Mouse (Mus musculus) ovary, postnatal 36 days (tissue): ENCODE measurements around the gene Olfr91.
A peak's percentile ranks its signal among the peaks of the same experiment; 100 is the strongest.
"Not testable (repeated sequence)": the region's sequence is repeated elsewhere in the genome, so short reads cannot be mapped to it uniquely, and the experiment has no call there.

Experiments used
- DNase-seq: peaks from one replicate; pipeline ENCODE4 v3.0.0; 2022; ENCODE audit warnings: low spot score, mixed read lengths

The Olfr91 gene

DNA sequence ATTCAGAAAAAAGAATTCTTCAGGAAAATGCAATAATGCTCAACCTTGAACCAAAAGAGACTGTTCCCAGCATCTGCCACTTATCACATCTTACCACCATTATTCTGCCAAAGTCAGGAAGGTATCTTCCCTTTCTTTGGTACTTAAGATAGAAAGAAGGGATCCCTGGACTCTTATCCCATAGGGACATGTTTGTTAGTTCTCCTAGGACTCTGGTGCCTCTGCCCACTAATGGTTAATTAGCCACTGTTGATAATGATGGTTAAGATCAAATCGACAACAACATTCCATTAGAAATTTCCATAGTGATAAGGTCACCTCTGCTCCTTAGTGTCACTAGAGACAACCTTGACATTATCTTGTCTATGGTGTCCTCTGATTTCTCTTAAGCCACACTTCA is at the start of gene Olfr91:
Olfr91 (minus strand) TSS at position 101 of the 400 bp plus-strand sequence.
- no peak for DNase-seq

DNA sequence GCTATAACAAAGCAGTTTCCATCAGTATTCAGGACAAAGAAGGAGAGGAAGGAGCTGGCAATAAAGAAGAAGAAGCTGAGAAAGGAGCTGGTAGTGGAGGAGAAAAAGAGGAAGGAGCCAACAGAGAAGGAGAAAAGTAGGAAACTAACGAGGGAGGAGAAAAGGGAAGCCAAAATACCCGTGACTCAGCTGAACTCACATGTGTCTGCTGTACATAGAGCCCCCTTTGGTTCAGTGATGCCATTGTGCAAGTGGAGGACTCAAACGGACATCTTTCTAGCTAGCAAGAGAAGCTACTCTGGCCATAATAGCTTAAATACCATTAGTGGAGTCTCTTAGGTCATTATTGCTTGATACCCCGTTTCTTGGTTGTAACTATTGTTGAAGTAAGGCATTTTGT is 33.3 kb upstream of the Olfr91 start:
- DNase-seq, result not testable (repeated sequence)

DNA sequence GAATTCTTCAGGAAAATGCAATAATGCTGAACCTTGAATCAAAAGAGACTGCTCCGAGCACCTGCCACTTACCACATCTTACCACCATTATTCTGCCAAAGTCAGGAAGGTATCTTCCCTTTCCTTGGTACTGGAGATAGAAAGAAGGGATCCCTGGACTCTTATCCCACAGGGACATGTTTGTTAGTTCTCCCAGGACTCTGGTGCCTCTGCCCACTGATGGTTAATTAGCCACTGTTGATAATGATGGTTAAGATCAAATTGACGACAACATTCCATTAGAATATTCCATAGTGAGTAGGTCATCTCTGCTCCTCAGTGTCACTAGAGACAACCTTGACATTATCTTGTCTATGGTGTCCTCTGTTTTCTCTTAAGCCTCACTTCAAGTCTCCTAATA is 21.9 kb upstream of the Olfr91 start, which contains the start of gene Olfr92:
Olfr92 (minus strand) TSS at position 101 of the 400 bp plus-strand sequence.
- no peak for DNase-seq

DNA sequence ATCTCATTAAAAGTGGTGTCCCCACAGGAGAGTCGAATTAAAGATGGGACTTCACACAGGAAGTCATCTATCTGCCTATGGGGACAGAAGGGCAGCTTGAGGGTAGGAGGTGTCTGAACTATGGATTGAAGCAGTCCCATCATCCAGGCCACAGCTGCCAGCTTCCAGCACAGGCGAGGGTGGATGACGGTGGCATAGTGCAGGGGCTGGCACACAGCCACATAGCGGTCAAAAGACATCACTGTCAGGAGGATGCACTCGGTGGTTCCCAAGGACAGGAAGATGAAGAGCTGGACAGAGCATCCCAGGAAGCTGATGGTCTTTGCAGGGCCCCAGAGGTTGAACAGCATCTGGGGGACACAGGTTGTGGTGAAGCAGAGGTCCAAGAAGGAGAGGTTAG is 4.8 kb downstream of the Olfr91 start:
- no peak for DNase-seq

DNA sequence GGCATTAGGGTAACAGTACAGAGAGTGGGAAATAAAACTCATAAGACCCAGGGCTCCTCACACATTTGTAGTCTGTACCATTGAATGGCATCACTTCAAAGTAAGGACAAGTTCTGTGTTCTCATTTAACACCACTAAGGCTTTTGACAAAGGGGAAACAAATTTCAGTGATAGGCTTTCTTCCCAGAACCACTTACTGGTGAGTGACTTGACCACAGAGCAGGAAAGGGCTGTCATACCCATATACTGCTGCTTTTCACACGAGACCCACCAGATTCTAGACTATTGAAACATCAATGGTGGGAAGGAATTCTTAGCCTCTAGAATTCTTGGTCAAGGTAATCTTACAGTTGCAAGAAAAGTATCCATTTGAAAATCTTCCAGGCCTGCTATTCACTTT is 5.9 kb downstream of the Olfr91 start:
- DNase-seq, result no peak

DNA sequence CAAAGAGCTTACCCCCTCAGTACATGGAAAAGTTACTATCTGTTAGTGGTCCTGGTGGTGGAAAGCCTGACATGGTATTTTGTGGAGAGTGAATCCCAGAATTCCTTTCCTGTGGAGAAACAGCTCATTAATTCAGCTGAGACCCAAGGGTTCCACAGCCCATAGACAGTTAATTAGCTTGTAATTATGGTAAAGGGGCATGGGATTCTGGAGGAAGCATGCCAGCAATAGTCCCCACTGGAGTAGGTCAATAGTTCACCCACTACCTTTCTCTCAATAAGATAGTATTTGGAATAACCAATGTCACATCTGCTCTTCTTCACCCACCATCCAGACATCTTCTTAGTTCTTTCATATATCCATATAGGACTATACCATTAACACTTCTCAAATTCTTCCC is 9.7 kb downstream of the Olfr91 start, which contains the start of gene Olfr90:
Olfr90 (minus strand) TSS at position 101 of the 400 bp plus-strand sequence.
- DNase-seq, result no peak

DNA sequence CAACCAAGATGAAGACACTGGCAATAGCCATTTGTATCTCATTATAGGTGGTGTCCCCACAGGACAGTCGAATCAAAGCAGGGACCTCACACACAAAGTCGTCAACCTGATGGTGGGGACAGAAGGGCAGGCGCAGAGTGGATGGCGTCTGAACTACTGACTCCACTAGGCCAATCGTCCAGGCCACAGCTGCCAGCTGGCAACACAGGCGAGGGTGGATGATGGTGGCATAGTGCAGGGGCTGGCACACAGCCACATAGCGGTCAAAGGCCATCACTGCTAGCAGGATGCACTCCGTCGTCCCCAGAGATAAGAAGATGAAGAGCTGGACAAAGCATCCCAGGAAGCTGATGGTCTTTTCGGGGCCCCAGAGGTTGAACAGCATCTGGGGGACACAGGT is 12.5 kb downstream of the Olfr91 start:
- no peak for DNase-seq

DNA sequence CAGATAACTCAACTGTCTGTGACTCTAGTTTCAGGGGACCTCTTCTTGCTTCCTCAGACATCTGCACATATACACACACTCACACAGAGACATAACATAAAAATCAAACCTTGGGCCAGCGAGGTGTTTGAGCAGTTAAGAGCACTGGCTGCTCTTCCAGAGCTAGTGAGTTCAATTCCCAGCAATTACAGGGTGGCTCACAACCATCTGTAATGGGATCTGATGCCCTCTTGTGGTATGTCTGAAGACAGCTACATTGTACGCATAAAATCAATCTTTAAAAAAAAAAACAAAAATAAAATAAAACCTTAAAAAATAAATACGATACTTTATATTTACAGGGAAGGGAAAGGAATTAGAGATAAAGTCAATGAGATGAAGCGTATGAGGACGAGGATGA is 13.4 kb downstream of the Olfr91 start:
- DNase-seq, result no peak

DNA sequence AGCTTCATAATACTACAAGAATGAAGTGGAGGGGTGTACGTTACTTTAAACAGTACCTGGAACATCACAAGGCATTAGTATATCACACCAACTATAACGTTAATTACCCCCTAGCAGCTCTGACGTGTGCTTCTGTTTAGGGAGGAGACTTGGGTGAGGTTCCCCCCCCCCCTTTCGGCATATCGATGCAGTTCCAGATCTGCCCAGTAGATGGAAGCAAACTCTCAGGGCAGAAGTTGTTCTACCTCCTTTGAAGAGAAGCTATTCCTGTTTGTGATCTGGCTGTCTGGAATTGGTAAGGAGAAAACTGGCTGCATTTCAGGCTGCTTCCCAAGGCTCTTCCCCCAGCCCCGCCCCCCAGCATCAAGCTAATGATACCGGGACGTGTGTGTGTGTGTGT is 14.8 kb downstream of the Olfr91 start:
- DNase-seq, result peak; percentile 13

DNA sequence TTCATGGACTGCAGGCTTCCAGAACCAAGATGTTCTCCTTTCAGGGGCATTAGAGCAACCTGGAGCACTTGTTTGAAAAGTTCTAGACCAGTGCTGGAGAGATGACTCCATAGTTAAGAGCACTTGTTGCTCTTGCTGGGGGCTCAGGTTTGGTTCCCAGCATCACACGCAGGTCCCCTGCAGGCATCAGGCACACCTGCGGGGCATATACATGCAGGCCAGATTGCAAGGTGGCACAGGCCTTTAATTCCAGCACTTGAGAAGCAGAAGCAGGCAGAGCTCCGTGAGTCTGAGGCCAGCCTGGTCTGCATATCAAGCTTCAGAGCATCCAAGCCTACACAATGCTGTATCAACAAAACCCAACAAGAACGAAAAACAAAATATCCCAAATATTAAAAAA is 16.4 kb downstream of the Olfr91 start:
- no peak for DNase-seq

DNA sequence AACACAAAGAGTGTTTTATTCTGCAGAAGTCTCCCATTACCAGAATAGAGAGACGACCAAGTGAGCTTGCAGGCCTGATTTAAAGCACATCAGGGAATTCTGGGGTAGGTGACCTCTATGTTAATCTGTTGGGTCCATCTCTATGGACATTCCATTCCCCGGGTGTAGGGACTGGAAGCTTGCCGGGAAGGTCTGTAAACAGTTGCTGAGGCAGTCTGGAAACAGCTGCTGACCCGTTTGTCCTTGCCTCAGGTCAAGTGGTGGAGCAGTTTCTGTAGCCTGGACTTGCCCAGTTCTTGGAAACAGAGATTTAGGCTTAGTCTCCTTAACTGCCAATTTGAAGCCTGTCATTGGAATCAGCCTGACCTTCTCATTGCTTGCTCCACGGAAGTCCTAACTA is 18.0 kb downstream of the Olfr91 start:
- DNase-seq, result peak; percentile 22

DNA sequence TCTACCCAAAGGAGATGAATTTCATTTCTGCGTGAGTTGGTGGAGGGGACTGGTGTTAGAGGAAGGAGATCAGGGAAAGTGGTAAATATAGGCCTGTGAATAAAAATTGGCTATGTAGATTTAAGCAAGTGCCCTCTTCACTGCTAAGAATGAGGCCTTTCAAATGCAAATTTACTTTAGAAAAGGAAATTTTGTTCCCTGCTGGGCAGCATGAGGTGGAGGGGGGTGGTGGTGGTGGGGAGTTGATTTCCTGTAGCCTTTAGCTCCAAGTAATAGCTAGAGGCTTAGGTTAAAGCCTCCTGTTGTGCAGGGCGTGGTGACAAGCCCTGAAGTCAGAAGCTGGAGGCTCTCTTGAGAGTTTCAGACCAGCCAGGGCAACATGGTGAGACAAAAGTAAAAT is 19.1 kb downstream of the Olfr91 start:
- no peak for DNase-seq

DNA sequence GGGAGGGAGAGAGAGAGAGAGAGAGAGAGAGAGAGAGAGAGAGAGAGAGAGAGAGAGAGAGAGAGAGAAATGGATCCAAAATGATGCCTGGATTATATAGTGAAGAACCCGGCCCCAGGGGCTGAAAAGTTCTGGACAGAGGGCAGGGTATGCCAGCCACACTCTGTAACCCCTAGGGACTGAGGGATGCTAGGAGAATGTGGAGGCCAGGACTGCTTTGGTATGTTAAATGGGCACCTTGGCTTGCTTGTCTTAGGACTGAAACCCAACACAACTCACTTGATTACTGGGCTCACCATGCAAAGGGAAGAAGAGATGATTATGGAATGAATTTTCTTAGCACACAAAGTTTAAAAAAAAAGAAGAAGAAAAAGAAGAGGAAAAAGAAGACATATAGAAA is 19.9 kb downstream of the Olfr91 start:
- DNase-seq, result no peak

DNA sequence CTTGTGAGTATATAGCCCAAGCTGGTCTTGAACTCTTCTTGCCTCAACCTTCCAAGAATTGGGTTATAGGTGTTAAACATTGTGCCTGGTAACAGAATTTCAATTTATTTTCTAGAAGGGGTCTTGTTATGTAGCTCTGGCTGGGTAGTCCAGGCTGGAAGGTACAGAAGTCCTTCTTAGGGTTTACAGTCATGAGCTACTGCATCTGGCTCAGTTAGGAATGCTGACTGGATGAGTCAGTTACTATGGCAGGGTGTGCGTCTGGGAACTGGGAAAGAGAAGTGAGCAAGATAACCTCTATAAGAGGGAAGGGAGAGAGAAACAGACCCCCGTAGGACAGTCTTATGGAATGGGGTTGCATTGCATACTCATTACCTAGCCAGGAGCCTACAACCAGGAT is 22.3 kb downstream of the Olfr91 start:
- DNase-seq, result no peak

DNA sequence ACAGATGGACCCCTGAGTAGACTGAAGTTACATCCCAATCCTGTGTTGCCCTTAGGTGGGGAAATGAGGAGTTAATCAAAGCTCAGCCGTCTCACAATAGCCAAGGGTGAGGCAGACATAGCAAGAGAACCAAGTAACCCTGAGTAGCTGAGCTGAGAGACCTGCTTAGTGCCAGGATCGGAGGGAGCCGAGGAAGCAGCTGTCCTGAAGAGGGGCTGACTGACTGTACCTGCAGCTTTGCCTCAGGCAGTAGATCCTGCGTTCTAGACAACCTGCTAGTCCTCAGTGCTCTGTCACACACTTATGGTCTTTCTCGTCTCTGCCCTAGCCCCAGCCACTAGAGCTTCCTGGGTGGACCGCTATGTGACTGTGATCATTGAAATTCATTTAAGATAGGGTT is 22.9 kb downstream of the Olfr91 start:
- DNase-seq, result no peak

DNA sequence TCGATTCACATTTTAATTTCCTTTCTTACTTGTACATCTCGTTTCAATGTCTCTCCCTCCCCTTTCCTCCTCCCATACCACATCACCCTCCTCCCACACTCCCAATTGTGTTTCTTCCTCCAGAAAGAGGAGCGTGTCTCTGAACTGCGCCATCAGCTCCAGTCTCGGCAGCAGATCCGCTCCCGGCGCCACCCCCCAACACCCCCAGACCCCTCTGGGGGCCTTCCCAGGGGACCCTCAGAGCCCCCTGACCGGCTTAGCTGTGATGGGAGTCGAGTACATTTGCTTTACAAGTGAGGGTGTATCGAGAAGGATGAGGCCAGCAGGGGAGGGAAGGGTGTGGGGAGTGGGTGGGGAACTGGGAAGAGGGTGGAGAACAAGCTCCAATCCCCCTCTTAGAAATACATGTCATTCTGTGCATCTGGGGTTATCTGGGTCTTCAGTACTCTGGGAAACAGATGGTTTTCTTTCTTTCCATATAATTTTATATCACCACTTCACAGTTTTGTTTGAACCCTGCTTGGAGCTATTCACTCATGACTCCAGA is 25.3 kb downstream of the Olfr91 start:
- DNase-seq, result no peak

DNA sequence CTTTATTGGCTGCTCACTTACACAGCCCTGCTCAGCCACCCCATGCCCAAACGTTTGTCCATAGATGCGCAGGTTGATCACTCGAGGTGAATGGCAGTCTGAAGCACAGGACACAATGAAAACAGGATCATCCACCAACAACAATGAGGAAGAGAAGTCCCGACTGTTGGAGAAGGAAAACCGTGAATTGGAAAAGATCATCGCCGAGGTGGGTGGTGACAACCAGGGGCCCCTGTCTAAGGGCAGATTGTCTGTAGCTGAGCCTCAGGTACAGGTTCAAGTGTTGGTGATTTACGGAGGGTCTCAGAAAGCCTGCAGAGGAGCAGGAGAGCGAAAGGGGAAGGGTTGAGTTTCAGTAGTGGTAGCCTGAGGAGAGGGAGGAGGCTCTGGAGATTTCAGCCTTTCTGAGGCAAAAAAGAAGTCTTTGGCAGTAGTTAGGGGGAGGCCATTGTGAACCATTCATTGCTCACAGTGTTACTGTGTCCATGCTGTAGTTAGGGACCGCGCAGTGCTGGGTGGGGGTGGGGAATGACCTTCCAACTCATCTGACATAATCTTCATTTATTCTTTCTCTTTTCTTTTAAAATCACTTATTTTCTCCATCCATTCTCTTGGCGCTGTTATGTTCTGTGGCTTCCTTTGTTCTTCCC is 25.9 kb downstream of the Olfr91 start:
- no peak for DNase-seq

DNA sequence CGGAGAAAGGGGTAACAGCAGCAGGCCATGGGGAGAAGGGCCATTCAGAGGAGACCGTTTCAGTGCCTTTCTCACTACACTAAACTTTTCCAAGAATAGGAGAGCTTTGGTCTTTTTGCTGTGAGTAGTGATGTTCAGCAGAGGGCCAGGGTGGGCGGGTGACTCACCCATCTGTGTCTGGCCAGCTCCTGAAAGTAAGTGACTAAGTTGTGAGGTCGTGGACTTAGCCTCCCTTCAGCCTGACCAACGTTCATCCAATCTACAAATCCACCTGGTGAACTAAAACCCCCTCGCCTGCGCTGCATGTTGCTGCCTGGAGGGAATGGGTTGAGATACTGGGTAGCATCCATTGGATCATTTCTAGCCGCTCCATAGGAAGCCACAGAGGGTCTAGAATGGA is 28.0 kb downstream of the Olfr91 start:
- DNase-seq, result no peak

DNA sequence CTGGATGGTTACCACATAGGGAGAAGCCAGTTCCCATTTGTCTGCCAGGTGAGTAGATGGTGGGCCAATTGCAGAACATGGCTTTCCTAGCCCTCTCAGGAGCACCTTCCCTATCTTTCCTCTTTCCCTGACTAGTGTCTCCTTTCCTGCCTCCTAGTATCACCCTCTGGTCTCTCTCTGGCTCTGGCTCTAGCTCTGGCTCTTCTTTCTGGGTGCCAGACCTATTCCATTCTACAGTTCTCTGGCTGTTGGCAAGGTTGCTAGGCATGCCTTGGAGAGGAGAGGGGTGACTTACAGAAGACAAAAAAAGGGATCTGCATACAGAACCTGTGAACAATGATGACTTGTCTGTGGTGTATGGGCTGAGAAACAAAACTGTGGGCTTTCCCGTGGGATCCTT is 30.2 kb downstream of the Olfr91 start:
- DNase-seq, result no peak

DNA sequence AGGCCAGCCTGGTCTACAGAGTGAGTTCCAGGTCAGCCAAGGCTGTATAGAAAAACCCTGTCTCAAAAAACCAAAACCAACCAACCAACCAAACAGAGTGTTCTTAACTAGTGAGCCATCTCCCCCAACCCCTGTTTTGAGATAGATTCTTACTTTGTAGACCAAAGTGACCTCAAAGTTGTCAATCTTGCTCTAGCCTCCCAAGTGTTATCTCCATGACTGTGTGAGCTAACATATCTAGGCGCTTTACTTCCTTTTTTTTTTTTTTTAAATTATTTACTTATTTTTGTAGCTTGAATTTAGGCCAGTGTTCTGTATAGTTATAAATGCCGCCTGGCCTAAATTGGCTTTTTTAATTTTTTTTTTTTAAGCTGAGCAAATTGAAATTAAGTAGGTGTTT is 32.1 kb downstream of the Olfr91 start:
- DNase-seq, result no peak

DNA sequence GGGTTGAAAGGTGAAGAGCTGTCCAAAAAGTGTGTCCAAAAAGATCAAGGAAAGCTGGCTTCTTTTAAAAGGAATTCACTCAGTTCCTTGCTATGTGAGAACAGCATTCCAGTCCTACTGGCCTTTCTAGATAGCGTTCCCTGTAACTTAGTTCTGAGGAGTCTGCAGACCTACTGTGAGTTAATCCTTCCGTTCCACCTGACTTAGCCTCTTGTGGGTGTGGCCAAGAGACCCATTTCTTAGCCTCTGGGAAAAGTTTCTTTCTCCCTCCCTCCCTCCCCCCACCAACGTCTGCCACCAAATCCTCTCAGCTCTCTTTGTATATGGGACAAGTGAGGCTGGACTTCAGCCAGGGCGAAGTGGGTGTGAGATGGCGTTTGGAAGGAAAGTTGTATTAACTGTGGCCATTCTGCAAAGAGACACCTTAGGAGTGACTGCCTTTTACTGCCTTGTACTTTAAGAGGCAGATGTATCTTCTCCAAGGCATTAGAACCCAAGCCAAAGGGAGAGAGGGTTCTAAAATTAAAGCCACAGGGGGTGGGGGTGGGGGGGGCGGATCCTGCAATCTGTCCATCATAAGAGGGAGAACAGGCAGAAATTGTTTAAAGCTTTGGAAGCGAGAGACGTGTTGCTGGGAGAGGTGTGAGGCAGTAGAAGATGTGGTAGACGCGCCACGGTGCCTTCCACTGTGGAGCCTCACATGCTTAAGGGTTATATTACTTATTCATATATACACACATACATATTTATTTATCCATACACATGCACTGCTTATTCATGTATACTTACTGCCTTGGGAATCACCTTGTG is 34.2 kb downstream of the Olfr91 start:
- no peak for DNase-seq

DNA sequence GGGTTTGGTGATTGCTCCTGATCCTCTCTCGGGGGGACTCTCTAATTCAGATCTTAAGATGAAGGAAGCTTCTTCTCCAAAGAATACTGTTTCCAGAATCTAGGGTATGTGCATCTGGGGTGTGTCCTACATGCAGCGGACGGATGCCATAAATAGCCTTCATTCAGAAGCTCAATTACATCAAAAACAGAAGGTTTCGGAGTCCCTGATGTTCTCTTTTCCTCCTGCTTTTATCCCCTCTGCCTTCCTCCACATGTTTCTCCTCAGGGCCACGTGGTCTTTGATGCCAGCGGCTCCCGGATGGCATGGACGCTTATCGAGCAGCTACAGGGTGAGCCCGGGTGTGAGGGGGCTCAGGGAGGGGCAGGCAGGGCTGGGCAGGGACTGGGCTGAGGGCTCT is 35.0 kb downstream of the Olfr91 start:
- no peak for DNase-seq

DNA sequence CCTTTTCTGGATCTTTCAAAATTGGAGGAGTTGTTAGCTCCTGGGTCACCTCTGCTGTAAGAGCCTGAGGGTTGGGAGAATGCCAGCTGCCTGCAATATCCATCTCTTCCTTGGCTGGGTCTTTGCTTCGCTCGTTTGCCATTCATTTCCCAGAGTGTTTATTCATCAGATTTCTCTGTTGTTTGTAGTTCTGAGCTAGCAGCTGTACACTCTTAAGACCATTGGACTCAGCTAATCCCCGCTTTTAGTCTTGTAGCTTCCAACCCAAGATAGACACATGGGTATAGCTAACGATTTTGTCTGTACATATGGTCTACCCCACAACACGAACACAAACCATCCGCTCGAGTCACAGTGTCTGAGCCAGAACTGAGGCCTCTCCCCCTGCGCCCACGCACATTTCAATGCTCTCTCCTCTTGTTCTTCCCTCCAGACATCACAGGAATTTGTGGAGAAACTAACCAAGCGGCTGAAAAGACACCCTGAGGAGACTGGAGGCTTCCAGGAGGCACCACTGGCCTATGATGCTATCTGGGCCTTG is 35.9 kb downstream of the Olfr91 start:
- DNase-seq, result no peak
